Mouse (Mus musculus): ENCODE results near the gene Ppp2ca.

DNA sequence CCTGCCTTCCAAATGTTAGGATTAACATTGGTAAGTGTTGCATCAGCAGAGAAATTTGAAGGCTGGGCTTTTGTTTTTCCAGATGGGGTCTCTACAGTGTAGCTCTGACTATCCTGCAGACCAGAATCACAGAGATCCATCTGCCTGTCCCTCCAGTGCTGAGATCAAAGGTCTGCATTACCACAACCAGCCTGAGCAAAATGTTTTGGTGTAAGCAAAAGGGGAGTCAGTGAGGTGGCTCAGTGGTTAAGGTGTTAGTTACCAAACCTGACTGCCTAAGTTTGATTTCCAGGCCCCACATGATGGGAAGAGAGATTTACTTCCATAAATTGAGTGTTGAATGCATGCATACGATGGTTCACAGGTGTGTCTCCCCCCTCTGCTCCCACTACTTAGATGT lies 10.9 kb downstream of the Ppp2ca start:
- no peak for TF ChIP-seq CTCF (IDR thresholded peaks at IDR 0.05; ENCODE audit: low read depth, low read length)
- TF ChIP-seq POLR2A (IDR thresholded peaks at IDR 0.05; ENCODE audit: insufficient read depth, low read length): no peak

Measured in ES-Bruce4 (cell line).